Mouse (Mus musculus) Patski (cell line): ENCODE results near the gene Fnbp1. TPM values are rescaled to one million over a fixed set of nuclear protein-coding genes. Genes with fewer than 3 reads are reported as not detected.

ENCODE experiments used
- ATAC-seq: fragments of 100-300 bp; one replicate; pipeline ENCODE4 v1.8.0; 2021
- CTCF ChIA-PET: fragments of 350-600 bp; sonication (Branson Sonifier 250); formaldehyde crosslinking; loops from one replicate; lab custom pipeline; 2022; ENCODE audit warnings: inconsistent platforms; lab: Charles Lee
- POLR2A ChIA-PET: fragments of 350-600 bp; sonication (Branson Sonifier 250); formaldehyde crosslinking; loops from one replicate; lab custom pipeline; 2022; ENCODE audit warnings: antibody characterized with exemption, inconsistent platforms; lab: Charles Lee
- DNase-seq: peaks from one replicate; pipeline ENCODE4 v3.0.0-alpha.2; 2011; ENCODE audit warnings: low read depth, low spot score
- H3K27me3 ChIP-seq: fragments of 371-371 bp; one replicate; pipeline ENCODE4 v1.5.1; 2021
- CTCF ChIP-seq: fragments of 100-300 bp; IDR thresholded peaks from one replicate; pipeline ENCODE4 v1.5.1; 2021
- in situ Hi-C: fragments of 300-500 bp; cut with MboI; formaldehyde crosslinking; loops from 3 replicates; pipeline ENCODE4 v1.11.1; 2018; ENCODE audit warnings: low pct_unique_long_range_greater_than_20kb, mixed read lengths
- polyA plus RNA-seq: library from polyadenylated mRNA; unstranded; gene quantifications from one replicate; pipeline ENCODE4 v1.2.3, GENCODE M21; 2021

The Fnbp1 gene
- polyA plus RNA-seq, 1 experiment from 2014 or later: 40.4 TPM

DNA sequence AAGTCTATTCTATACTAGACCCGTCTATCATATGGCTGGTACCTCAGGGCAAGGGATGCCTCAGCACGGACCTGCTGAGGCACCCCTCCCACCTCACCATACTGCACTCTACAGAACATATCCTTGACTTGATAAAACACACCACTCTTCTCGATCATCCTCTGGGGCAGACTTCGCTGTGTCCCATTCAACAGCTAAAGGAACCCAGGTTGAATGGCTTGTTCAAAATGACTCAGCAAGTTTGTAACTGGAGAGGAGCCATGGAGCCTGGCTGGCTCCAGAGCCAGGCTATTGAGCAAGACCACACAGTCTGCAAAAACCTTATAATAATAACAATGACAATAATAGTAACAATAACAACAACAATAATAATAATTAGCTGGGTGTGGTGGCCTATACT is 13.9 kb downstream of the Fnbp1 start:
- no peaks in the 10 kb centered on the region for H3K27me3 ChIP-seq

DNA sequence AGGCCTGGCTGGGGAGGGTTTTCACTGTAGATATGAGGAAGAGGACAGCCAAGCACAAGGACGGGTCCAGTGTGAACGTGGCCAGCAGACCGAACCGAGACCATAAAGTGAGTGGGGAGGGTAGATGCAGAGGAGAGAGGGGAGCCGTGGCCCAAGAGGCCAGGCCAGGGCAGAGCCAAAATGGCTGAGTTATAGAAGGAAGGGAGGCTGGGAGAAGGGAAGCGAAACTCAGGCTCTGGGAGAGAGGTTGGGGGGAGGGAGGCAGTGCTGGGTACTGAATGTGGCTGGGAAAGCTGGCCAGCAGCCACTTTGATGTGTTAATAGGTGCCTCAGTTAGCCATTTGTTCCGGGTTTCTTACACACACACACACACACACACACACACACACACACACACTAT is 14.6 kb downstream of the Fnbp1 start:
- H3K27me3 ChIP-seq: no peaks in the 10 kb centered on the region
- ChIA-PET CTCF (interaction anchor here (0.6 kb wide), 1 partner anchor 22 kb away, joined by 3 read pairs; no protein-coding TSS in a partner anchor), POLR2A (no interaction called here)
- DNase-seq (no peak), ATAC-seq (no peak)
- TF ChIP-seq CTCF: no peak
- in situ Hi-C loops: no loop called here

More for the DNA sequence above, 13.9 kb downstream of the Fnbp1 start:
- ATAC-seq: no peak
- ChIA-PET POLR2A (interaction anchor here (0.8 kb wide), 1 partner anchor 49 kb away, joined by 4 read pairs; no protein-coding TSS in a partner anchor), CTCF (interaction anchor here (0.6 kb wide), 1 partner anchor 23 kb away, joined by 3 read pairs; no protein-coding TSS in a partner anchor)
- in situ Hi-C loops: no loop called here
- no peak for DNase-seq
- no peak for TF ChIP-seq CTCF

DNA sequence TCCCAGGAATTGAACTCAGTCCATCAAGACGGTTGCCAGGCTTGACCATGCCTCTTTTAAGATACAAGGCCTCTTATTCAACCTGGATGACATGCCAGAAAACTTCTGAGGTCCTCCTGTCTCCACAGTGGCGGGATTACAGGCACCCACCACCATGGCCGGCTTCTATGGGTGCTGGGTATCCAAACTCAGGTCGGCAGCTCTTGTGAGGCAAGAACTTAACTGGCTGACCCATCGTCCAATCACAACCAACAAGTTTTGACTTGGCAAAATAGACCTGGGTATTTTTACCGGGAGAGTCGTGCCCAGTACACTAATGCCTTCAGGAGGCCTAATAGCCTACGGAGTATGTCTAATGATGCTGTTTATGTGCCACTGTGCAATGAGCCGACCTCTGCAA is 15.8 kb downstream of the Fnbp1 start:
- ChIA-PET POLR2A (interaction anchor here (0.6 kb wide), 1 partner anchor 24 kb away, joined by 3 read pairs; no protein-coding TSS in a partner anchor), CTCF (no interaction called here)
- no peaks in the 10 kb centered on the region for H3K27me3 ChIP-seq
- ATAC-seq (no peak), DNase-seq (no peak)
- in situ Hi-C loops: no loop called here
- no peak for TF ChIP-seq CTCF

DNA sequence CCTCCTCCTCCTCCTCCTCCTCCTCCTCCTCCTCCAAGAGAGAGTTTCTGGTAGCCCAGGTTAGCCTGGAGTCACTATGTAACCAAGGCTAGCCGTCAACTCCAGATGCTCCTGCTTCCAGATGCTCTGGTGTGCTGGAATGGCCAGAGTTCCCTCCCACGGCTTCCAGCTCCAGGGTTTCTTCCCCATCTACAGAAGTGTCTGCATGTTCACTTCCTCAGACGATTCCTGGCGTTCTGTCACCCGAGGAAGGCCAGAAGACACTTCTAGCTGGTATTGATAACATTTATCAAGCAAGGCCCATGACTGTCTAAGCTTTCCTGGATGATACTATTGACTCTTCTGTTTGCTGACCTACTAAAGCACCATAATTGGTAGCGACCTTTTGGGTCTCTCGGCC is 16.7 kb downstream of the Fnbp1 start:
- ATAC-seq (no peak), DNase-seq (no peak)
- ChIA-PET POLR2A (interaction anchor here (0.9 kb wide), 1 partner anchor 15 kb away, joined by 3 read pairs; no protein-coding TSS in a partner anchor), CTCF (no interaction called here)
- in situ Hi-C loops: no loop called here
- TF ChIP-seq CTCF: no peak
- H3K27me3 ChIP-seq: no peaks in the 10 kb centered on the region

DNA sequence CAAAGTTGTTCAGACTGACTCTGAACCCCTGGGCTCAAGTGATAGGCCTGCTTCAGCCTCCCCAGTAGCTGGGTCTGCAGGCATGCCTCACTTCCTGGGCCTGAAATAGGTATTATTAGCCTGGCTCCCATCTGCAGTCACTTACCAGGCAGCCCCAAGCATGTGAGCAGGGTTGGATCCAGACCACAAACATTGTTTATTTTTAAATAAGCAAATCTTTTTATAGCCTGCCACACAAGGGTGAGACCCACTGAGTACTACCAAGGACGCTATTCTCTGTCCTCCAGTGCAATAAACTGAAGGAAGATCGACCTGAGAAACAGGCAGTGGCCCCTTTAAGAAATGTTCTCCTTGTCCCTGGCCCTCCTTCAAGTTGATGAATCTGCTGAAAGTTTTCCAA is 17.1 kb downstream of the Fnbp1 start:
- ChIA-PET CTCF (no interaction called here), POLR2A (interaction anchor here (0.8 to 0.9 kb wide), 2 partner anchors 8 to 15 kb away, joined by 3 read pairs; no protein-coding TSS in a partner anchor)
- DNase-seq: no peak
- in situ Hi-C loops: no loop called here
- TF ChIP-seq CTCF: no peak
- ATAC-seq: no peak
- H3K27me3 ChIP-seq: no peaks in the 10 kb centered on the region

DNA sequence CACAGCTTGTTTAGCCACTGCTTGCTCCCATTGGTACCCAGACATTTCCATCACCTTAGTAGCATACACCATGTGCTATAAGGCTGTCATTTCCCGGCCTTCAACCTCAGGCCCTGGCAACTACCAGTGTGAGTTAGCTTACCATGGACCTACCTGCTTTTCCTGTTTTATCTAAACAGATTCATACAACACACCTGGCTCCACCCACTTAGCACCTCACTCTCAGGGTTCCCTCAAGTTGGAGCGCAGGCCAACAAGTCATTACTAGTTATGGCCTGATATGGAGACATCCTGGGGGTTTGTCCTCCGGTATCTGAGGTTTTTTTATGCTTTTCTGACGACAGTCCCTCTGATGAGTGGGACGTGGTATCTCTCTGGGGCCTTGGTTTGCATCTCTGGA is 18.3 kb downstream of the Fnbp1 start:
- in situ Hi-C loops: no loop called here

DNA sequence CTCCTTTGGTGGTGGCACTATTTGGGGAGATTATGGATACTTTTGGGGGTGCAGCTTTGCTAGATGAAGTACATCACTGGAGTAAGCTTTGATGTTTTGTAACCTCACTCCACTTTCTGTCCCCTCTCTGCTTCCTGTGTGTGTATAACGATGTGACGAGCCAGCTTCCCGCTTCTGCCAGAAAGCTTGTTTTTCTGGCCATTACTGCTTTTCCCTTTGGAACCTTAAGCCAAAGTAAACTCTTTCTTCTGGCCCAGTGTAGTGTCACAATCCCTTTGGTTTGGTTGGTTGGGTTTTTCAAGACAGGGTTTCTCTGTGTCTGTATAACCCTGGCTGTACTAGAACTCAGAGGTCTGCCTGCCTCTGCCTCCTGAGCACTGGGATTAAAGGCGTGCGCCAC is 19.0 kb downstream of the Fnbp1 start:
- in situ Hi-C loops: no loop called here
- no peak for DNase-seq
- no peak for ATAC-seq
- ChIA-PET CTCF (interaction anchor here (1.0 kb wide), 1 partner anchor 23 kb away, joined by 3 read pairs; no protein-coding TSS in a partner anchor), POLR2A (interaction anchor here (0.9 to 1.1 kb wide), 2 partner anchors 23 to 66 kb away, joined by 3 read pairs; no protein-coding TSS in a partner anchor)
- TF ChIP-seq CTCF: no peak
- no peaks in the 10 kb centered on the region for H3K27me3 ChIP-seq

More for the DNA sequence above, 18.3 kb downstream of the Fnbp1 start:
- H3K27me3 ChIP-seq: no peaks in the 10 kb centered on the region
- DNase-seq (no peak), ATAC-seq (no peak)
- ChIA-PET POLR2A (interaction anchor here (1.1 kb wide), 1 partner anchor 67 kb away, joined by 3 read pairs; no protein-coding TSS in a partner anchor), CTCF (no interaction called here)
- no peak for TF ChIP-seq CTCF

DNA sequence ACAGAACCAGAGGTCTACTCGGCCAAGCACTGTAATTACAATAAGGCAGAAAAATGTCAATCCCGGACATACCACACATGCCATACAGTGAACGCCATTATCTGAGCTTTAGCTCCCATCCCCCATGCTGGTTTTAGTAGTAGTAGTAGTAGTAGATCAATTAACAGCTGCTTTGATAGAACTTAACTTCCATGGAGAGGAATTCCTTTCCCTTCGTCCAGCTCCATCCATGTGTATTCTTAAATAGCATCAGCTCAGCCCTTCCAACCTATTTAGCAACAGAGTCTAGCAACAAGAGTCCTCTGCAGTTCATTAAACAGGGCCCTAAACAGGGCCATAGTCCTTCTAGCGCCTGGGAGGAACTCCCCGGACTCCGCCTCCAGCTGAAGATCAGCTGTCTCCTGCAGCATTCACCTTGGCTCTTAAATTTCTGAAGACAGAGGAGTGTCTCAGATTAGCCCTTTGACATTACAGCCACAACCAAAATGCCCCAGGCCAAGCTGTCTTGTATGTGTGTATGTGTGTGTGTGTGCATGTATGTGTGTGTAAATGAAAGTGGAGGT is 20.6 kb downstream of the Fnbp1 start:
- in situ Hi-C loops: no loop called here
- ATAC-seq (no peak), DNase-seq (no peak)
- TF ChIP-seq CTCF: no peak
- H3K27me3 ChIP-seq: no peaks in the 10 kb centered on the region
- ChIA-PET CTCF (interaction anchor here (1.5 kb wide), 1 partner anchor 14 kb away, joined by 4 read pairs; no protein-coding TSS in a partner anchor), POLR2A (no interaction called here)

DNA sequence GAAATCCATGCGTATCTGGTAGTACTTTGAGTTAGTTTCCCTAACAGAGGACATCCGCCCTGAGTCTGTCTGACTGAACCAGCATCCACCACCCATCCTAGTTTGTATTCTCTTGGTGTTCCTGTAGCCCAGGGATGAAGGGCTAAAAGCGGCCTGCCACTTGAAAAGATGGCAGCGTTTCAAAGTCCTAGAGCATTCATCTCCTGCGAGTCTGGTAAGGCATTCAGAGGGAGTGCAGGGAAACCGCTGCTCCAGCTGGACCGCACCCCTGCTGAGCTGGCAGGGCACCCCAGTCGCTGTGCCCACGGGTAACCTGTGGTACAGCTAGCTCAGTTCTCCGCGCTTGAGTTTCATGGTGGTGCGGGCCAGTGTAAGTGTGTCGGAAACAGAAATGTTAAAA is 22.0 kb downstream of the Fnbp1 start:
- no peak for DNase-seq
- in situ Hi-C loops: no loop called here

DNA sequence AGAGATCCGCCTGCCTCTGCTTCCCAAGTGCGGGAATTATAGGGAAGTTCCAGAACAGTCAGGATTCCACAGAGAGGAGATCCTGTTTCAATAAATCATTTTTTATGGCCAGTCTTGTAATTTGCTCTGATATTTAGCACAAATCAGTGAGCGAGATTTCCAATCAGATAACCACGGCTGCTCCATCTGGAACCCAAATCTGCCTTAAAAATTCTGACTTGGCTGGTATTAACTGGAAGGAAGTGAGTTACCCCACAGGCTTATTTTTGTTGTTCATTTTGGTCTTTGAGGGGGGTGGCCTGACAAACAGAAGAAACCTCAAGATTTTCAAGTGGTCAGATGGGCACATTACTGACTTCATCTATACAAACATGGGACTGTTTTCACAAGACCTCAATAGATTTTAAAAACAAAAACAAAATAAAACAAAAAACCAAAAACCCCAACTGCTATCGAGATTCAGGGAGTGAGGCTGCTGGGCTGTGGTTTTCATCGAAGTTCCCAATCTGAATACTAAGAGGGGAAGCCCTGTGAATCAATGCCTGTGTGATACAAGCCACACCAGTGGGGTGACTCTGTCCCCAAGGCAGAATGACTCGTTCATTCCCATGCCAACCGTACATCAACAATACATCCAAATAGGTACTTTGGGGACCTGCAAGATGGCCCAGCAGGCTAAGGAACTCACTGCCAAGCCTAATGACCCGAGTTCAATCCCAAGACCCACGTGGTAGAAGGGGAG is 23.0 kb downstream of the Fnbp1 start:
- CTCF ChIA-PET: interaction anchor here (0.9 kb wide), 1 partner anchor 13 kb away, joined by 3 read pairs; no protein-coding TSS in a partner anchor

More for the DNA sequence above, 22.0 kb downstream of the Fnbp1 start:
- ChIA-PET POLR2A (interaction anchor here (0.6 kb wide), 1 partner anchor 13 kb away, joined by 3 read pairs; no protein-coding TSS in a partner anchor), CTCF (interaction anchor here (0.9 kb wide), 1 partner anchor 12 kb away, joined by 3 read pairs; no protein-coding TSS in a partner anchor)
- no peaks in the 10 kb centered on the region for H3K27me3 ChIP-seq
- TF ChIP-seq CTCF: no peak
- ATAC-seq: no peak

More for the DNA sequence above, 23.0 kb downstream of the Fnbp1 start:
- no peak for ATAC-seq
- no peaks in the 10 kb centered on the region for H3K27me3 ChIP-seq
- no peak for TF ChIP-seq CTCF
- POLR2A ChIA-PET: interaction anchor here (0.6 kb wide), 1 partner anchor 14 kb away, joined by 3 read pairs; no protein-coding TSS in a partner anchor
- DNase-seq: no peak
- in situ Hi-C loops: no loop called here
